In the genomic region with DNA sequence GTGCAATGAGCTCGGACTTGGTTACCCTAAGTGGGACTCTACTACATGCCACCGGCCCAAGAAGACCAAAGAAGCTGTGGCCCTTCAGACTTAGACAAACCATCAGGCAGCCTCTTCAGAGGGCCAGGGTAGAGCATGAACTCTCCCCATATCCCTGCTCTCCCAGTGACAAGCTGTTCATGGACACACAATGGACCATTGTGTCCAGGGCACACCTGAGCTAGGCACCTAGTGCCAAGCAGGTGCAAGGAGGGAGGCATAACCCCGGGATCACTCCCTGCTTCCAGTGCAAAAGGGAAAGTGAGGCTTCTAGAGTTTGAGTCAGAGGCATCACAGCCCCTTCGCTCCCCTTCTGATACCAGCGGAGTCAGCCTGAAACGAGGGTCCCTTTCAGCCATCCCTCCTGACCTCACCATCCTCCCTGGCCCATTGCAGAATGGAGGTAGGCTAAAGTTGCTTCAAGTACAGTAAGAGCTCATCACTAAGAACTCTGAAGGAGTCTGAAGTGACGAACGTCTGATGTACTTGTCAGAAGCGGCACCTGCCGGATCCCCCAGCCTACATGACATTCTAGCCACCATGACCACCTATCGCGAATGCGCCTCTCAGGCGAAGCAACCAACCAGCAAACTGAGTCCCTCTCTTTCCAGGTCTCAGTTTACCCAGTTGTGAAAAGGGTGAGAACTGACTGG, we compare ENCODE assay signal across 8 mouse cellular contexts. TPM values are rescaled to one million over a fixed set of nuclear protein-coding genes. Genes with fewer than 3 reads are reported as not detected.
A peak's percentile ranks its signal among the peaks of the same experiment; 100 is the strongest.
DNase-seq lines count a peak whose midpoint lies in the region; ATAC-seq and TF ChIP-seq lines count a peak whose summit lies in the region.

No protein-coding gene starts in this region.

- H3K27me3 ChIP-seq in erythroblast, embryonic 14.5 days (ENCODE audit: control insufficient read depth) = peaks cover 37% of the 10 kb centered on the region
- H3K27me3 ChIP-seq in liver, embryonic 12.5 days (replicated peaks) = peaks cover 34% of the 10 kb centered on the region
- H3K27me3 ChIP-seq in stomach, postnatal 0 days (ENCODE audit: control insufficient read depth, insufficient read depth, low read length) = no peaks in the 10 kb centered on the region

- TF ChIP-seq EP300 in stomach, postnatal 0 days (optimal IDR thresholded peaks at IDR 0.05) = no peak

- peak; percentile 44 for DNase-seq in thymus, postnatal 25 days
- no peak for DNase-seq in thymus, postnatal 36 days
- DNase-seq in stomach, postnatal 0 days (ENCODE audit: low spot score) = no peak
- DNase-seq in thymus, postnatal 10 days (ENCODE audit: low spot score in 2 of 2) = no peak
- DNase-seq in right cerebral cortex, adult 2 months (ENCODE audit: low spot score in 2 of 2) = no peak

- peak overlapping the region; percentile 75 for H3K4me3 ChIP-seq in erythroblast, embryonic 14.5 days (replicated peaks)
- peak overlapping the region; percentile 74 for H3K4me3 ChIP-seq in liver, embryonic 12.5 days
- H3K4me3 ChIP-seq in stomach, postnatal 0 days (ENCODE audit: low read depth, low read length) = peak overlapping the region; percentile 65

- peak overlapping the region; percentile 80 for H3K9ac ChIP-seq in liver, embryonic 12.5 days
- H3K9ac ChIP-seq in stomach, postnatal 0 days (ENCODE audit: low read length) = peak overlapping the region; percentile 77

- peaks cover 4% of the 10 kb centered on the region for H3K36me3 ChIP-seq in erythroblast, embryonic 14.5 days (ENCODE audit: control insufficient read depth)
- peaks cover 3% of the 10 kb centered on the region; the same call in 1 of the 2 replicates for H3K36me3 ChIP-seq in liver, embryonic 12.5 days
- H3K36me3 ChIP-seq in stomach, postnatal 0 days (ENCODE audit: control insufficient read depth, insufficient read depth, low read length) = no peaks in the 10 kb centered on the region

- no peaks in the 10 kb centered on the region for H3K9me3 ChIP-seq in erythroblast, embryonic 14.5 days (ENCODE audit: control insufficient read depth, low read length)
- H3K9me3 ChIP-seq in liver, embryonic 12.5 days (replicated peaks) = no peaks in the 10 kb centered on the region
- H3K9me3 ChIP-seq in stomach, postnatal 0 days (ENCODE audit: control insufficient read depth, low read length) = no peaks in the 10 kb centered on the region

- peak overlapping the region; percentile 78; the same call in 1 of the 2 replicates for H3K27ac ChIP-seq in liver, embryonic 12.5 days
- H3K27ac ChIP-seq in stomach, postnatal 0 days (replicated peaks) = peak overlapping the region; percentile 90

- peak overlapping the region; percentile 99 for H3K4me2 ChIP-seq in liver, embryonic 12.5 days
- H3K4me2 ChIP-seq in stomach, postnatal 0 days (replicated peaks; ENCODE audit: low read depth) = peak overlapping the region; percentile 99

- H3K4me1 ChIP-seq in erythroblast, embryonic 14.5 days (ENCODE audit: control insufficient read depth) = peaks cover 52% of the 10 kb centered on the region
- H3K4me1 ChIP-seq in liver, embryonic 12.5 days = peaks cover 56% of the 10 kb centered on the region
- H3K4me1 ChIP-seq in stomach, postnatal 0 days (replicated peaks; ENCODE audit: control insufficient read depth, insufficient read depth) = peaks cover 8% of the 10 kb centered on the region

- WGBS in liver, embryonic 12.5 days (ENCODE audit: insufficient replicate concordance) = 10% methylated on average over 14 of the region's 14 CpGs
- WGBS in stomach, postnatal 0 days = 18% methylated on average over 14 of the region's 14 CpGs

- ATAC-seq in erythroblast, adult 5-6 weeks (replicated peaks; ENCODE audit: low FRiP score, poor library complexity, severe bottlenecking) = no peak
- ATAC-seq in liver, embryonic 12.5 days = no peak
- ATAC-seq in stomach, postnatal 0 days (ENCODE audit: low FRiP score, low TSS enrichment) = no peak

- TF ChIP-seq CTCF in stomach, postnatal 0 days (IDR thresholded peaks at IDR 0.05; ENCODE audit: low read depth) = no peak

RNA-seq across cellular contexts. Expression of gene Nbeal2, which starts 0.9 kb away (rescaled TPM):
- polyA plus RNA-seq in erythroblast, embryonic 14.5 days (2012) = 0.26 and 0.65 TPM in 2 replicates
- 6.9 and 15.6 TPM in 2 replicates for total RNA-seq in erythroblast, adult 5-6 weeks (2015; ENCODE audit: low replicate concordance)
- 12.0 and 12.4 TPM in 2 replicates for total RNA-seq in erythroblast, adult 5-6 weeks (2017; ENCODE audit: low replicate concordance)
- 4.7 and 4.9 TPM in 2 replicates for polyA plus RNA-seq in liver, embryonic 12.5 days (2016; fragmentation: Nextera tagmentation; extraction: Ambion mirVana)
- polyA plus RNA-seq in stomach, postnatal 0 days (2015; fragmentation: Nextera tagmentation; extraction: Ambion mirVana) = 5.7 and 6.2 TPM in 2 replicates

RNA-seq across cellular contexts. Expression of gene Ccdc12, which starts 3.2 kb away (rescaled TPM):
- polyA plus RNA-seq in erythroblast, embryonic 14.5 days (2012) = 21.3 and 25.9 TPM in 2 replicates
- 14.0 and 58.5 TPM in 2 replicates for total RNA-seq in erythroblast, adult 5-6 weeks (2015; ENCODE audit: low replicate concordance)
- total RNA-seq in erythroblast, adult 5-6 weeks (2017; ENCODE audit: low replicate concordance) = 20.8 and 29.3 TPM in 2 replicates
- polyA plus RNA-seq in liver, embryonic 12.5 days (2016; fragmentation: Nextera tagmentation; extraction: Ambion mirVana) = 103 and 105 TPM in 2 replicates
- polyA plus RNA-seq in stomach, postnatal 0 days (2015; fragmentation: Nextera tagmentation; extraction: Ambion mirVana) = 139 and 144 TPM in 2 replicates

RNA-seq across cellular contexts. Expression of gene Nradd, which starts 28.9 kb away (rescaled TPM):
- polyA plus RNA-seq in erythroblast, embryonic 14.5 days (2012) = 0.05 TPM in 1 of 2 replicates, not detected in the other
- 2.3 and 2.9 TPM in 2 replicates for total RNA-seq in erythroblast, adult 5-6 weeks (2015; ENCODE audit: low replicate concordance)
- 1.1 TPM in 1 of 2 replicates, not detected in the other for total RNA-seq in erythroblast, adult 5-6 weeks (2017; ENCODE audit: low replicate concordance)
- polyA plus RNA-seq in liver, embryonic 12.5 days (2016; fragmentation: Nextera tagmentation; extraction: Ambion mirVana) = 5.3 and 6.7 TPM in 2 replicates
- polyA plus RNA-seq in stomach, postnatal 0 days (2015; fragmentation: Nextera tagmentation; extraction: Ambion mirVana) = 14.5 and 15.9 TPM in 2 replicates
